Mouse (Mus musculus) neural tube, embryonic 11.5 days (tissue): Measurements from ENCODE around the gene Ninj2. TPM values are rescaled to one million over a fixed set of nuclear protein-coding genes. Genes with fewer than 3 reads are reported as not detected.

Experiments used
- ATAC-seq: fragments of 200-750 bp; cut with Nextera tagmentation; 2 replicates; pipeline ENCODE4 v1.8.0; 2017; ENCODE audit warnings: moderate number of reproducible peaks, mild to moderate bottlenecking, moderate TSS enrichment, moderate library complexity; ENCODE audit not compliant: insufficient read depth, low FRiP score, low TSS enrichment
- DNase-seq: peaks from one replicate; pipeline ENCODE4 v3.0.0-alpha.2; 2015; ENCODE audit warnings: low spot score
- H3K27ac ChIP-seq: fragments of 300-500 bp; sonication (generic); 2 replicates; pipeline ENCODE4 v1.5.1; 2014; ENCODE audit warnings: low read depth, mild to moderate bottlenecking, low read length
- H3K27me3 ChIP-seq: fragments of 300-500 bp; sonication (generic); 2 replicates; pipeline ENCODE4 v1.6.1; 2014; ENCODE audit warnings: mild to moderate bottlenecking, low read length, mixed read lengths; ENCODE audit not compliant: control insufficient read depth, insufficient read depth
- H3K36me3 ChIP-seq: fragments of 300-500 bp; sonication (generic); 2 replicates; pipeline ENCODE4 v1.6.1; 2014; ENCODE audit warnings: mild to moderate bottlenecking, low read length, moderate library complexity, mixed read lengths; ENCODE audit not compliant: control insufficient read depth, insufficient read depth
- H3K4me1 ChIP-seq: fragments of 300-500 bp; sonication (generic); 2 replicates; pipeline ENCODE4 v1.6.1; 2014; ENCODE audit warnings: low read length, mixed read lengths; ENCODE audit not compliant: control insufficient read depth, insufficient read depth
- H3K4me2 ChIP-seq: fragments of 300-500 bp; sonication (generic); 2 replicates; pipeline ENCODE4 v1.6.1; 2014; ENCODE audit warnings: low read depth, mild to moderate bottlenecking, moderate library complexity
- H3K4me3 ChIP-seq: fragments of 300-500 bp; sonication (generic); 2 replicates; pipeline ENCODE4 v1.5.1; 2014; ENCODE audit warnings: low read depth, low read length
- H3K9ac ChIP-seq: fragments of 300-500 bp; sonication (generic); 2 replicates; pipeline ENCODE4 v1.6.1; 2014; ENCODE audit warnings: mild to moderate bottlenecking, low read length
- H3K9me3 ChIP-seq: fragments of 300-500 bp; sonication (generic); 2 replicates; pipeline ENCODE4 v1.6.1; 2016; ENCODE audit warnings: low read length; ENCODE audit not compliant: control insufficient read depth
- WGBS: fragments of 180-500 bp; shearing (Covaris S2); extraction: QIAGEN DNeasy Blood & Tissue Kit; methylation state at CpG from one replicate; pipeline ENCODE4 v1.1.7; 2014; 5-methylcytosine and 5-hydroxymethylcytosine counted together
- polyA plus RNA-seq: library from polyadenylated mRNA; unstranded; fragments of >200 nt; fragmentation: Nextera tagmentation; extraction: Ambion mirVana; gene quantifications from 2 replicates; pipeline ENCODE4 v1.2.1, GENCODE M21; 2014

The Ninj2 gene
- polyA plus RNA-seq, 1 experiment from 2014 or later: not detected

DNA sequence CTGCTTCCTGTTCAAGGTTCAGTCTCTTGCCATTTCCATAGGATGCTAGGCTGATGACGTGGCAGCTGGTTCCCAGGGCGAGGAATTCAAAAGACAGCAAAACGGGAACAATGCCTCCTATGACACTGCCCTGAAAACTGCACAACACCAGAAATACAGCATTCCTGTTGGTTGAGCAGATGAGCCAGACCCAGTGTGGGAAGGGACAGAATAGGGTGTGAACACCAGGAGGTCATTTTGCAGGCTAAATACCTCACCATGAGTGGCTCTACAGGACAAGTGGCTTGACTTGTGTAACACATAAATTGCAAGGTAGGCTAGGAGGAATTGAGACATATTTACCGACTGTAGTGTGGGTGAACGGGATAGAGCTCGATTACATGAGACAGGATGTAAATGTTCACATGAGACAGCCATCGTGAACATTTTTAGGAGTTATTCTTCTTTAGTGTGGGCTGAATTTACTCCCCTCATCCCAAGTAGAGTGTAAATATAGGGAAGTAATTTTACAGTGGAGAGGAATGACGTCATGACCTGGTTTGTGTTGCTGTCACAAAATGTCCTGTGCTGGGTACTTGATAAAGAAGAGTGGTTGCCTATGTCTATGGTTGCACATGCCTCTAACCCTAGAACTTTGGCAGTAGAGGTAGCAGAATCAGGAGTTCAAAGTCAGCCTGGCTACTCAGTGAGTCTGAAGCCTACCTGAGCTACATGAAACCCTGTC, 79.3 kb downstream of the Ninj2 start:
- H3K36me3 ChIP-seq: no peaks in the 10 kb centered on the region

DNA sequence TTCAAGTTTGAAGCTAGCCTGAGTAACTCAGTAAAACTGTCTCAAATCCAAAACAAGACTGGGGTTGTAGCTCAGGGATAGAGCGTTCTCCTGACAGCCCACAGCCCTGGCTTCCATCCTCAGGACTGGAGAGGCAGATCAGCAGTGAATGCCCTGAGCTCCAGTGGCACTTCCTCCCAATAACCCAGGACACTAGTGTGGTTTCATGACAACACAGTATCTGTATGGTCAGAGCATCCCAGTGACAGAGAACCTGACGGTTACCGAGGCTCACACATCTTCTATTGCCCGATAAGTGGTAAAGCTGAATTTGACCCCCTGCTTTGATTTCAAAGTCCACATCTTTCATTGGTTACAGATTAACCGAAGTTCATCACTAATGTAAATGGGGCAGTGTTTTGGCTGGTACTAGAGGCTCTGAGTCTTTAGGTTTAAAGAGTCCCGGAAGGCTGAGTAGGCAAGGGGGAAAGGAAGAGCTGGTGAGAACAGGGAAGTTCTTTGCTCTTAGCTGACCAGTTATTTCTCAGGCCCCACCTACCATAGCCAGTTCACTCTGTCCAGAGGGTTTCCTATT, 81.0 kb downstream of the Ninj2 start:
- no peaks in the 10 kb centered on the region for H3K36me3 ChIP-seq
- 78% methylated on average over 6 of the region's 6 CpGs for WGBS
- H3K27ac ChIP-seq: no peak overlapping the region
- no peaks in the 10 kb centered on the region for H3K9me3 ChIP-seq
- H3K4me1 ChIP-seq: no peaks in the 10 kb centered on the region
- ATAC-seq (no peak), DNase-seq (no peak)
- no peak overlapping the region for H3K4me3 ChIP-seq
- no peaks in the 10 kb centered on the region for H3K27me3 ChIP-seq
- H3K4me2 ChIP-seq: no peak overlapping the region
- H3K9ac ChIP-seq: no peak overlapping the region

More for the DNA sequence above, 79.3 kb downstream of the Ninj2 start:
- Histone ChIP-seq H3K27me3 (no peaks in the 10 kb centered on the region), H3K4me1 (no peaks in the 10 kb centered on the region), H3K9ac (no peak overlapping the region), H3K4me3 (no peak overlapping the region), H3K27ac (no peak overlapping the region), H3K4me2 (no peak overlapping the region), H3K9me3 (no peaks in the 10 kb centered on the region)
- 85% methylated on average over 8 of the region's 8 CpGs for WGBS
- DNase-seq (no peak), ATAC-seq (no peak)

DNA sequence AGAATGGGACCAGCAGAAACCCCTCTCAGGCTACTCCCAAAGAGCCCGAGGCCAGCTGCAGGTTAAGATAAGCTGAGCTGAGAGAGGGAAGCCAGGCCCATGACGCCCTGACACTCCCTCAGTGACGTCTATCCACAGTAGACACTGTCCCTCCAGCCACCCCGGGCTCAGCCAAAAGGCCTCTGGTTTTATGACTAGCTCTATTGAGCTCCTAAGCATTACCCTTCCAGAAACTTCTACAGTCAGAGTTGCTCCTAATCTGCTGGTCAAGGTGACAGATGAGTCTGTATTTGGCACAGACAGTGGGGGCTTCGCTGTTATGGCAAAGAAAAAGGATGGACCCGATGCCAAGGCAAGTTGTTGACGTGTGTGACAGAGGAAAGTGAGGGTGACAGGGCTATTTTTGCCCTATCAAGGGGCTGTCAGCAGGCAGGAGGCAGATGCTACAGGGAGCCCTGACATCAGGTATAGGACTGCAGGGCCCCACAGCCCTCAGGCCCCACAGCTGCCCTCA, 81.5 kb downstream of the Ninj2 start:
- no peaks in the 10 kb centered on the region for H3K36me3 ChIP-seq
- H3K27ac ChIP-seq: no peak overlapping the region
- no peak for DNase-seq
- no peaks in the 10 kb centered on the region for H3K4me1 ChIP-seq
- H3K9me3 ChIP-seq: no peaks in the 10 kb centered on the region
- no peak overlapping the region for H3K4me3 ChIP-seq
- no peak overlapping the region for H3K9ac ChIP-seq
- H3K4me2 ChIP-seq: no peak overlapping the region
- no peaks in the 10 kb centered on the region for H3K27me3 ChIP-seq
- no peak for ATAC-seq
- WGBS: 63% methylated on average over 7 of the region's 7 CpGs

DNA sequence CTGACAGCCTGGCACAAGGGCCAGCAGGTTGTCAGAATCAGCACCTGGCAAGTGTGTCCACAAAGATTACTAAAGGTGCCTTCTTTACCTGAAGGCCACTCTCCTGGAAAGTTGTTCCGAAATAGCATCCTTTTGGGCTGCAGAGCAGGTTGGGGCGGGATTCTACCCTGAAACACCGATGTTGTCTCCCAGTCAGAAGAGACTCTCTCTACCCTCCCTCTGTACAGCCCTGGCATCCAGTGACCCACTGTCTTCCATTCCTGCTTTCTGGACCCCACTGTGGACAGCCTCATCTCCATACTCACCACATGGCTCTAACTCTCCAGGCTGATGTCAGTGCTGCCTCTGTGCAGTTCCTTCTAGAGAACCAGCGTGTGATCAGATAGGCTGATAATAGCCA, 82.5 kb downstream of the Ninj2 start:
- no peaks in the 10 kb centered on the region for H3K36me3 ChIP-seq
- no peak overlapping the region for H3K9ac ChIP-seq
- no peaks in the 10 kb centered on the region for H3K4me1 ChIP-seq
- no peak overlapping the region for H3K4me3 ChIP-seq
- H3K4me2 ChIP-seq: no peak overlapping the region
- ATAC-seq (no peak), DNase-seq (no peak)
- no peaks in the 10 kb centered on the region for H3K9me3 ChIP-seq
- H3K27ac ChIP-seq: no peak overlapping the region
- no peaks in the 10 kb centered on the region for H3K27me3 ChIP-seq
- WGBS: 91% methylated on average over 4 of the region's 4 CpGs

DNA sequence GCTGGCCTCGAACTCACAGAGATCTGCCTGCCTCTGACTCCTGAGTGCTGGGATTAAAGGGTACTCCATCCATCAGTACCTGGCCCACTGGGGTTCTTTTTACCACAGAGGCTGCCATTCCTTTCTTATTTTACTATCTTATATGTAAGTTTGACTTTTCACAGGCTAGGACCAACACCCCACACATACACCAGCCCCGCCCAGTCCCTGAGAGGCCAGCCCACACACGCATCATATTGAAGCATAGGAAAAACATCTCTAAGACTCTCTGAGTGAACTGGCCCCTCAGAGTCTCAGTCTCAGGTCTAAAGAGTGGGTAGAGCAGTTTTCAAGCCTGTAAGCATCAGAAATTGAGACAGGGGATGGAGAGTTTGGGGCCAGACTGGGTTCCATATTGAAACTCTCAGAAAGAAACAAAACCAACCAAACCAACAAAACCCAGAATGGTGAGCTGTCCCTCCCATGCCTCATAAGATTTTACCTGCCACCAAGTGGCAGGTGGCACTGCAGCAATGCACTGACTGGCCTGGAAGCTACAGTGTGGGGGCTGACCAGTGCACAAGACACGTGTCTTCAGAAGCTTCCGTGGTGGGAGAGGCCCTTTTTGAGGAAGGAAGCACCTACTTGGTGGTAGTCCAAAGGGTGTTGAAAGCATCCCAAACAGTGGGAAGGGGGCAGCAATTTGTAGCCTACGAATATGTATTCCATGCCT, 86.0 kb downstream of the Ninj2 start:
- ATAC-seq: no peak
- H3K27me3 ChIP-seq: no peaks in the 10 kb centered on the region

DNA sequence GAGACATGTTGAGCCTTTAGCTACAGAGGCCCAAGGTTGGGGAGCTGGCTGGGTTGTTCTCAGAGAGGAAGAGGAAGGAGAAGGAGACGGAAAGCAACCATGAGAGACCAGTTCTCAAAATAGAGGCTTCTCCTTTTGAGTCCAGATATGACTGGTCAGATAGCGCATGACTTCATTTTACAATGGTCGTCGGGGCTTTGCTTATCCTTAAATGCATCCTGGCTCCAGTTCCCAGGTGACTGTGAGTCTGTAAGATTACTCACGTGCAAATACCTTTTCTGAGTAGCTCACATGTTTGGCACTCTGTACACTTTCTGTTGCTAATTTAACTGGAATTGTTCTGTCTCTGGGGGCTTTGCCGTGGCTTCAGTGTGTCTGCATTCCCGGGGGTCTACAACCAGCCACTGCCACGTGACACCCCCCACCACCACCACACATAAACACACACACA, 86.6 kb downstream of the Ninj2 start:
- Histone ChIP-seq H3K4me3 (no peak overlapping the region), H3K27ac (no peak overlapping the region), H3K27me3 (no peaks in the 10 kb centered on the region), H3K9me3 (no peaks in the 10 kb centered on the region), H3K4me1 (no peaks in the 10 kb centered on the region), H3K36me3 (no peaks in the 10 kb centered on the region), H3K4me2 (no peak overlapping the region), H3K9ac (no peak overlapping the region)
- ATAC-seq (no peak), DNase-seq (no peak)
- WGBS: 82% methylated on average over 8 of the region's 8 CpGs

More for the DNA sequence above, 86.0 kb downstream of the Ninj2 start:
- Histone ChIP-seq H3K36me3 (no peaks in the 10 kb centered on the region), H3K4me1 (no peaks in the 10 kb centered on the region), H3K4me3 (no peak overlapping the region), H3K9ac (no peak overlapping the region), H3K9me3 (no peaks in the 10 kb centered on the region), H3K4me2 (no peak overlapping the region), H3K27ac (no peak overlapping the region)
- DNase-seq: no peak
- WGBS: 88% methylated on average over 6 of the region's 6 CpGs

DNA sequence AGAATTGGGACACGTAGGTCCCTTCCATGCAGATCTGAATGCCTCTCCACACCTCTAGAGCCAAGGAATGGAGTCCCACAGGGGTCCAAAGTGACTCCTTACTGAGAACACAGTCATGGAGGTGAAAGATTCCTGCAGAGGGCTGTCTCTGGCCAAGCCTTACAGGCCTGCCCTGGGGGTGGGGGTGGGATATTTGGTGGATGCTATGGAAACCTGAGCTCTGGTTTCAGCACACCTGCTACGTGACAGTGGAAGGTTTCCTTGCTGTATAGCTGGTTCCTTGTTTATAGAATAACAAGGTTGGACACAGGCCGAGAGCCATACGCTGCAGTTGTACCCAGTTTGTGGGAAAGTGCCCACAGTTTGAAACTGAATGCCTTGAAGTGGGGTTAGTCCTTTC, 87.3 kb downstream of the Ninj2 start:
- ATAC-seq: no peak

DNA sequence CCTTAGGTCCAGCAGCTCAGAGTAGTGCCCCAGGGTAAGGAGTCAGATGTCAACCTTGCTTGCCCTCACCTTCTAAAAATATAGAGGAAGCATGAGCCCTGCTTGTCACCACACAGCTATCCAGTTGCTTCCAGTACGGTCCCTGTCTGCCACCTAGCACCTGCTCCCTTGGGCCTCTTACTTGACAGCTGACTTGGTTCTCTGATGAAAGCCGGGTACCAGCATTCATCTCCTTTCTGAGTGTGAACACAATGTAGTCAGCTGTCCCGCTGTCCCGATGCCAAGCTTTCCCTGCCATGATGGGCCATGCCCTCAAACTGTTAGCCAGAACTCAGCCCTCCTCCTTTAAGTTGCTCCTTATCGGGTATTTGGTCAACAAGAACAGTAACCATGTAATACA, 89.0 kb downstream of the Ninj2 start:
- no peak overlapping the region for H3K4me3 ChIP-seq
- H3K27me3 ChIP-seq: no peaks in the 10 kb centered on the region
- no peaks in the 10 kb centered on the region for H3K9me3 ChIP-seq
- no peaks in the 10 kb centered on the region for H3K4me1 ChIP-seq
- H3K36me3 ChIP-seq: no peaks in the 10 kb centered on the region
- H3K27ac ChIP-seq: no peak overlapping the region
- 88% methylated on average over 5 of the region's 5 CpGs for WGBS
- DNase-seq (no peak), ATAC-seq (no peak)
- H3K4me2 ChIP-seq: no peak overlapping the region
- no peak overlapping the region for H3K9ac ChIP-seq

More for the DNA sequence above, 87.3 kb downstream of the Ninj2 start:
- no peaks in the 10 kb centered on the region for H3K36me3 ChIP-seq
- no peak overlapping the region for H3K4me3 ChIP-seq
- 76% methylated on average over 4 of the region's 4 CpGs for WGBS
- no peak overlapping the region for H3K4me2 ChIP-seq
- no peaks in the 10 kb centered on the region for H3K4me1 ChIP-seq
- no peak overlapping the region for H3K27ac ChIP-seq
- DNase-seq: peak; percentile 7
- H3K9ac ChIP-seq: no peak overlapping the region
- H3K9me3 ChIP-seq: no peaks in the 10 kb centered on the region
- no peaks in the 10 kb centered on the region for H3K27me3 ChIP-seq
